In genomic region chr11:79338621-79339020, GRCm38 (mm10) we compare ENCODE assay signal across 8 mouse cellular contexts. TPM values are rescaled to one million over a fixed set of nuclear protein-coding genes. Genes with fewer than 3 reads are reported as not detected.
A peak's percentile ranks its signal among the peaks of the same experiment; 100 is the strongest.
DNase-seq lines count a peak whose midpoint lies in the region; ATAC-seq and TF ChIP-seq lines count a peak whose summit lies in the region.

No protein-coding gene starts in this region.

- peak overlapping the region; percentile 17; the same call in 1 of the 2 replicates for H3K27ac ChIP-seq in testis, adult 2 months (ENCODE audit: control insufficient read depth, insufficient read depth, low read depth, low read length)
- H3K27ac ChIP-seq in forebrain, embryonic 11.5 days (ENCODE audit: low read depth, low read length) = no peak overlapping the region
- no peak overlapping the region for H3K27ac ChIP-seq in limb, embryonic 11.5 days (replicated peaks; ENCODE audit: low read depth, low read length)

- no peaks in the 10 kb centered on the region for H3K36me3 ChIP-seq in testis, adult 2 months (ENCODE audit: control insufficient read depth, insufficient read depth, low read length)
- no peaks in the 10 kb centered on the region for H3K36me3 ChIP-seq in forebrain, embryonic 11.5 days (ENCODE audit: control insufficient read depth, insufficient read depth, low read length)
- H3K36me3 ChIP-seq in limb, embryonic 11.5 days (ENCODE audit: control insufficient read depth, insufficient read depth, low read length) = no peaks in the 10 kb centered on the region

- no peak for ATAC-seq in forebrain, embryonic 11.5 days (replicated peaks; ENCODE audit: low FRiP score)
- no peak for ATAC-seq in limb, embryonic 11.5 days (ENCODE audit: insufficient number of reproducible peaks, low FRiP score, low TSS enrichment, low read depth)

- H3K4me1 ChIP-seq in testis, adult 2 months (ENCODE audit: control insufficient read depth, insufficient read depth, low read length) = peaks cover 12% of the 10 kb centered on the region
- peaks cover 9% of the 10 kb centered on the region; the same call in 1 of the 2 replicates for H3K4me1 ChIP-seq in forebrain, embryonic 11.5 days (replicated peaks; ENCODE audit: control insufficient read depth, insufficient read depth, low read length)
- peaks cover 9% of the 10 kb centered on the region for H3K4me1 ChIP-seq in limb, embryonic 11.5 days (ENCODE audit: control insufficient read depth, insufficient read depth, low read length)

- H3K9ac ChIP-seq in forebrain, embryonic 11.5 days (ENCODE audit: low read length) = peak overlapping the region; percentile 99
- peak overlapping the region; percentile 95 for H3K9ac ChIP-seq in limb, embryonic 11.5 days (ENCODE audit: low read length)

- no peak for TF ChIP-seq CTCF in testis, adult 2 months (IDR thresholded peaks at IDR 0.05; ENCODE audit: control insufficient read depth, insufficient read depth, insufficient replicate concordance, low read depth, low read length)

- peak overlapping the region; percentile 86 for H3K4me2 ChIP-seq in forebrain, embryonic 11.5 days (ENCODE audit: low read depth, low read length, severe bottlenecking)
- H3K4me2 ChIP-seq in limb, embryonic 11.5 days (ENCODE audit: low read depth, severe bottlenecking) = peak overlapping the region; percentile 75

- no peak for TF ChIP-seq POLR2A in testis, adult 2 months (IDR thresholded peaks at IDR 0.05; ENCODE audit: control insufficient read depth, low read depth, low read length)

- H3K9me3 ChIP-seq in forebrain, embryonic 11.5 days (ENCODE audit: control insufficient read depth, low read length) = no peaks in the 10 kb centered on the region
- no peaks in the 10 kb centered on the region for H3K9me3 ChIP-seq in limb, embryonic 11.5 days (ENCODE audit: control insufficient read depth, low read length)

- DNase-seq in testis, postnatal 14 days (ENCODE audit: low spot score) = no peak
- DNase-seq in forebrain, embryonic 11.5 days (ENCODE audit: low spot score) = no peak
- no peak for DNase-seq in limb, embryonic 11.5 days (ENCODE audit: low spot score)
- peak; percentile 12 for DNase-seq in retina, postnatal 1 day
- no peak for DNase-seq in T-cell, adult 2 months (ENCODE audit: low spot score)
- DNase-seq in urinary bladder, postnatal 36 days (ENCODE audit: low spot score in 2 of 2) = no peak
- DNase-seq in kidney, adult 18-20 months = no peak

- 51% methylated on average over 4 of the region's 4 CpGs for WGBS in forebrain, embryonic 11.5 days
- WGBS in limb, embryonic 11.5 days = 54% methylated on average over 4 of the region's 4 CpGs

- H3K4me3 ChIP-seq in testis, adult 2 months (ENCODE audit: control insufficient read depth, low read depth, low read length) = no peak overlapping the region; the same call in 1 of the 2 replicates
- peak overlapping the region; percentile 100 for H3K4me3 ChIP-seq in forebrain, embryonic 11.5 days (ENCODE audit: low read depth, low read length)
- peak overlapping the region; percentile 97 for H3K4me3 ChIP-seq in limb, embryonic 11.5 days (ENCODE audit: low read depth, low read length)

- no peaks in the 10 kb centered on the region for H3K27me3 ChIP-seq in testis, adult 2 months (ENCODE audit: control insufficient read depth, insufficient read depth, low read length)
- no peaks in the 10 kb centered on the region for H3K27me3 ChIP-seq in forebrain, embryonic 11.5 days (ENCODE audit: control insufficient read depth, insufficient read depth, low read length)
- H3K27me3 ChIP-seq in limb, embryonic 11.5 days (ENCODE audit: control insufficient read depth, insufficient read depth, low read length) = no peaks in the 10 kb centered on the region

RNA-seq across cellular contexts. Expression of gene Nf1, which starts 0.9 kb away (rescaled TPM):
- 24.1 and 29.3 TPM in 2 replicates for polyA plus RNA-seq in testis, adult 2 months (2012; rRNA removed)
- 10.1 and 10.4 TPM in 2 replicates for polyA plus RNA-seq in forebrain, embryonic 11.5 days (2014; fragmentation: Nextera tagmentation; extraction: Ambion mirVana)
- polyA plus RNA-seq in limb, embryonic 11.5 days (2014; fragmentation: Nextera tagmentation; extraction: Ambion mirVana) = 9.9 and 10.1 TPM in 2 replicates

RNA-seq across cellular contexts. Expression of gene Gm9964, which starts 41.9 kb away (rescaled TPM):
- polyA plus RNA-seq in testis, adult 2 months (2012; rRNA removed) = 0.21 TPM in 1 of 2 replicates, not detected in the other
- 0.40 TPM in 1 of 2 replicates, not detected in the other for polyA plus RNA-seq in forebrain, embryonic 11.5 days (2014; fragmentation: Nextera tagmentation; extraction: Ambion mirVana)
- not detected in 2 replicates for polyA plus RNA-seq in limb, embryonic 11.5 days (2014; fragmentation: Nextera tagmentation; extraction: Ambion mirVana)
